Mouse (Mus musculus) left cerebral cortex, adult 11 months (tissue): ENCODE data around the gene Bank1.

Source experiments
- DNase-seq: peaks from one replicate; pipeline ENCODE4 v3.0.0; 2022; ENCODE audit warnings: low spot score

Gene Bank1

DNA sequence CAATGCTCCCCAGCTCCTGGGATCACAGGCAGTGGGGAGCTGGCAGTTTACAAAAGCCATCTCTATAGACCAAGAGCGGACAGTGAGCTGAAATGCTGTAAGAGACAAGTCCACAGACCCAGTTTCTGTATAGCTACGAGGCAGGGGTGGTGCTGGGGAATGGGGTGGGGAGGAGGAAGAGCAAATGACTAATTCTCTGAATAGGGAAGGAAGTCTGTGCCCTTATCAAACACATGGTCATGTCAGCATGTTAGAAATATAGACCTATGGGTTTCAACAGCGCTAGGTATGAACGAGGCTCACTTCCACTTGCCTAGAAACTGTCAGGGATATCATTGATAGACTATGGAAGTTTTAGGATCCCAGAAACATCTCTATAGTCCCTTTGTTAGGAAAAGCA is 73.0 kb downstream of the Bank1 start:
- DNase-seq: no peak

DNA sequence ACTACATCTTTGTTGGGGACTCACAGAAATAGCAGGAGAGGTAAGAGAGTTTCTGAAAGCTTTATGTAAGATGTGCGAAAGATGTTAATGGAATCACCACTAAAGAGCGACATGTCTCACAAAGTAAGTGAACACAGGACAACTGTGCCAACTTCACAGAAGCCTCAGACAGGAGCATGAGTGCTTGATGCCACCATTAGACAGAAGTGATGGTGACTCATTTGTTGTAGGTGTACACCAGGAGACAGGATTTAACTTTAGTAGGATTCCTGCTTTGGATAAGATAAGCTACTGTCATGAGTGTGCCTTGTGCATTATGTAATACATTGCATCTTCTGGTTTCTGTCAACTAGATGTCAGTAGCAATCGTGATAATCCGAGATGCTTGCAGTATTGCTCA is 74.3 kb downstream of the Bank1 start:
- peak; percentile 29 for DNase-seq

DNA sequence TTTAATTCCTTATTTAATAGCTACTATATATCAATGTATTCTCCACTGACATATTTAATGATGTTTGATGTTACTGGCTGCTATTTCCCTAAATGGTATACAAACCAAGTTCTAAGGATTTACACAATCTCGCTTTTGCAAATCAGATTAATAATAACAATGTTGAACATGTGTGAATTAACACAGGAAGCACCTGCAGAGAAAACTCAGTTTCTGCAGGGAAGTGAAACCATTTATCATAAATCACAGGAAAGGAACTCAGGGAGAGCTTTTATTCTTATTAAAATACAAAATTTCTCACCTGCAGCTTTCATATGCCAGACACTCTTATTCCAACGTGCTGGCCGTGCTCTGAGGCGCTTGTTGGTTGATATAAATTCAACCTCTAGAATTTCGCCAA is 78.5 kb downstream of the Bank1 start:
- DNase-seq: no peak

DNA sequence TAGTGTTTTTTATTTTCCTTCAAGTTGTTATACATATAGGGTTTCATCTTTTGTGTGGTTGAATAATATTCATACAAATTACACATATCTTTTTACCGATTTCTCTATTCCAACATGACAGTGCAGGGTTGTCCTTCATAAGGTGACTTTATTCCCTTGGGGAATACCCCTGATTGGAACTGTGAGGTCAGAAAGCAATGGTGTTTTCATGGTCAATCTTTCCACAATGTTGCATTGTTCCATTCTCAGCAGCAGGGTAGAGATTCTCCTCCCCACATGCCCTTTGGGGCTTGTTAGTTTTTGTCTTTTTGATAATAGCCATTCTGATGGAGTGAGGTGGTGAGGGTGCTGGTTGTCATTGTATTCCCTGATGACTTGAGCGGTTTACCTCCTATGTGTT is 80.9 kb downstream of the Bank1 start:
- DNase-seq: no peak

DNA sequence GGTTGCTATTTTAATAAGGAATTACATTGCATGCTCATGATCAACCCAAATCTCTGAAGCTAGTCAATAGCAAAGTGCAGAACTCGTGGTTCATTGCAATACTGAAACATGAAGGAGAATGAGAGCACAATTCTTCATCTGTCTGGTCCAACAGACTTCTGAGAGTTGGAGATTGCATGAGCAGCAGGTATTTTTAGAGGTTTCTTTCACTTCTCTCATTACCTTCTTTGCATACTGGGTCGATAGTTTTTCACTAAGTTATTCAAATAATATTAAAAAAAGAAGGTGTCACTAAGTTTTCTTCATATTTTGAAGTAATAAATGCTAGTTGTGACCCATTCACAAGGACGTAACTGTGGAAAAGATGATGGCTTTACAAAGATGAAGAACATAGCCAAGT is 87.1 kb downstream of the Bank1 start:
- no peak for DNase-seq

DNA sequence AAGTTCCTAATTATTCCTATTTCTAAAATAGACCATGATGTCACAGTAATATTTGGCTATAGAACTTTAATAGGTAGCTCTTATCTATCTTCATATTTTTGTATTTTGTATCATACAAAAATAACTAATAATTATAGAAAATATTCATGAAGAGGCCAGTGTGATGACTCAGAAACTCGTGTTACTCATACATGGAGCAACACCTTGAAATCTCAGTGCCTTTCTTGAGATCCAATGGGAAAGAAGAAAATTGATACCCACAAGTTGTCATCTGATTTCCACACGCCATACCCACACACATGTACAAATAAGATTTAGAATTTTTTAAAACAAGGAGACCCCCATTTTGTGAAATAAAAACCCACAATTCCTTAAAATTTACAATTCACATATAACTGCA is 92.4 kb downstream of the Bank1 start:
- DNase-seq: no peak

DNA sequence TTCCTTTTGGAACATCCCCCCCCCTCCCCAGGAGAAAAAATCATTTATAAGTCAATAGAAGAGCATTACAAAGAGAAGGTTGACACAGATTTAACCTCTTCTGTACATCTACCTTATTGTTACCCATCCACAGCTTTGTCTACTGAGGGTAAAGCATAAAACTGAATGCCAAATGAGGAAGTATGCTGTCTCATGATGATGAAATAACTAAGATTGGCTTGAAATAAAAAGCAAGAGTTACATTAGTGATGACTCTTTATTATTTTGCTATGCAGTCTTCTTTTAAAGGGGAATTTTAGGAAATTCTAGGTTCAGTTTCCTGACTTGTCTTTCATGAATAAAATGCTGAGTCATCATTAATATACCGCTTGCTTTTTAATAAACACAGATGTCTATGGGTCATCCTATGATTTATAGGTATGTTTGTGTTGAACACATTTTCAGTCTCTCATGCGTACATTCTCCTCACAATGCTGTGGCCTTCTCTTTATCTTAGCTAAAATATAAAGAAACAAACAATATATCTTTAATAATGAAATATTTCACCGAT is 95.2 kb downstream of the Bank1 start:
- DNase-seq: no peak

DNA sequence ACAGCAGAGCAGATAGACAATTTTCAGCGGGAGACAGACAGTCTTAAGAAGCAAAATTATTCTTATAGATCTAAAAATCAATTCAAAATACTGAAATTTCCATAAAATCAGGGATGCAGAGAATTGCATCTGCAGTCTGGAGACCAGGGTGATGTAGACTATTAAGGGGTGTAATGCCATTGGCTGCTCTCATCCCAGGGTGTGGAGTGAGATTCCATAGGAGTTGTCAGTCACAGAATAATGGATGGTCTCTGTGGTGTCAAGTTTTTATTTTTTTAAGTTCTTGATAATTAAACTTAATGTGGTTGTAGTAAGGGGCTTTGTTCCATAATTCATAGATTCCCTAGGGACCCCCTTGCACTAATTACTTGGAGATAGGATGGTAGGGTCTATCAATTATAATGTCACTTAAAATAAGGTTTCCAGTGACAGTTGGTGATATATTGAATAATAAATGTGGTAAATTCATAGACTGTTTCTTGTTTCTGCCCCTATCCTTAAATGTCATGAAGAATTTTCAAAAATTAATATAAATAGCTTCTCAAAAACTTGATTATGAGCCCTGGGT is 136.1 kb downstream of the Bank1 start:
- no peak for DNase-seq

DNA sequence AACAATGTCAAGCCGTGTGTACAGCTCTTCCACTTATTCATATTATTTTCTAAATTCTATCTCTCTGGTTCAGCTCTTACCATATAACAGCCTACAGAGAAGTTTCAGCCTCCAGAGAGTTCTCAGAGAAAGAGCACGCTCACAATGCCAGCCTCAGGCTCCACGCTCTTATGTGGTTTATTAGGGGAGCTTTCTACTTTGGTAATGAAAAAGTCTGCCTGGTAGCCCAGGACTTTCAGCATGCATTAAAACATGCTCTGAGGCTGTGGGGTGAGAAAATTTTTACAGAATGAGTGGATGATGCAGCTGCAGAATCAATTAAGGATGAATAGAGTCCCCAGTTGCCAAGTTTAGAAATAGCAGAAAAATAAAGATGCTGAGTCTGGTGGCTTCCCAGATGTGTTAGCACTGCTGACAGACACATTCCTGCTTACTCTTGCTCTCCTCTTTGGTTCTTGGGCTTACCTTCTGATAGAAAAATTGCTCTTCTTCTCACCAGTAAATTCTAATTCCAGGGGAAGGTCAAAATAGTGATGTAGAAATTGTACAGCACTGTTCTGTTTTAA is 139.2 kb downstream of the Bank1 start:
- no peak for DNase-seq

DNA sequence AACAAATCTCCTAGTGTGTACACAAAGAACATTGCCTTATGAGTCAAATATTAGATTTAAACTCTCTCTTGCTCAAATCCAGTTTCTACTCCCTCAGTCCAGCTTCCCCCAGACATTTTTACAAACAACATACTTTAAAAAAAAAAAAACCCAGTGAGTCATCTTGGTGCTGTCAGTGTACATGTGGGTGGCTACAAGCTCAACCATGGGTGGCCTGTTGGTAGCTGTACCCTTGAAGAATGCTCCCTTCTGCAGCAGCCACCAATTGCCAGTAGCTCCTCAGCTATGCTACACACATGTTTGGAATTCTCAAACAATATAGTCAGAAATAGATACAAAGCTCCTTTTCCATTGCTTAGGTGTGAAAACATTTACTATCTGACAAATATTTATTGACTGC is 154.2 kb downstream of the Bank1 start:
- no peak for DNase-seq

DNA sequence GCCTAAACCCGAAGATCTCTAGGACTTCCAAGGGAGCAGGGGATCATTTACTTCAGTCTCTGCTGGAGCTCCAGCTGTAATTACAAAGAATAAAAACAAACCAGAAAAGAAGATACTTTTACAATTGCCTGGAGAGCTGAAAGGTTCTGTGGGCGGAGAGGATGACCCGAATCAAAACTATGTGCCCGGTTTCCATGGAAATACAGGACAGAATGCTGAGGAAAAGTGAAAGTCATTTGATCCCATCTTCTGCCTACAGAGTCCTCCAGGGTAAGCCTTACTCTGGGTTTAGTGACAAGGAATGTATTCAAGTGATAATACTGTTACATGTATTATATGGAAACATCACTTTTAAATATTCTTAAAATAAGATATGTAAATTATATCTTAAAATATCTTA is 157.8 kb downstream of the Bank1 start:
- DNase-seq: no peak

DNA sequence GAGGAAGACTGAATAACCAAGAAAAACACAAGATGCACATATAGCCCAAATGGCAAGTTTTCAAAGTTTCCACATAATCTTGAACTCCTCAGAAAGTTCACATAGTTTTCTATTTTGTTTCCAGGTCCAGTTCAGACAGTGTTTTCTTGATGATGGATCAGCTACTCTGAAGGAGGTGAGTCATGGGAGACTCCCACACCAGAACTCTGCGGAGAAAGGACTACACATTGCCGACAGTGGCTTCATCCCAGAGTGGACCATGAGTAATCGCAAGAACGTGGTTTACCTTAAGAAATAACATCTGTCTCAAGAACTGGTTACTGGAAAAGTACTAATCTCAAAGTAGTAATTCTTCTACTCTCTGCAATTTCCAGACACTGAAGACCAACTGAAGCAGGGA is 159.2 kb downstream of the Bank1 start:
- no peak for DNase-seq

DNA sequence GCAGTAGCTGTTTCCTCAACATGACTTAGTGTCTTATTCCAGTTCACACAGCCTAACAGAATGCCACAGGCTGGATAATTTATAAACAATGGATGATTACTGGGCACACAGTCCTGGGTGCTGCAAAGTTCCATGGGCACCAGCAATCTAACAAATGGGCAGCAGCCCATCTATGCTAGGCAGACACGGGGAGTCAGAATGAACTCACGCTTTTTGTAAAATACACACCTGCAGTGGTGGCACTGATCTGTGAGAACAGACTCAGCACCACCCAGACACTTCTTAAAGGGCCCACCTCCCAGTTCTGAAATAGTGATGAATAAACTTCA is 159.9 kb downstream of the Bank1 start:
- no peak for DNase-seq

DNA sequence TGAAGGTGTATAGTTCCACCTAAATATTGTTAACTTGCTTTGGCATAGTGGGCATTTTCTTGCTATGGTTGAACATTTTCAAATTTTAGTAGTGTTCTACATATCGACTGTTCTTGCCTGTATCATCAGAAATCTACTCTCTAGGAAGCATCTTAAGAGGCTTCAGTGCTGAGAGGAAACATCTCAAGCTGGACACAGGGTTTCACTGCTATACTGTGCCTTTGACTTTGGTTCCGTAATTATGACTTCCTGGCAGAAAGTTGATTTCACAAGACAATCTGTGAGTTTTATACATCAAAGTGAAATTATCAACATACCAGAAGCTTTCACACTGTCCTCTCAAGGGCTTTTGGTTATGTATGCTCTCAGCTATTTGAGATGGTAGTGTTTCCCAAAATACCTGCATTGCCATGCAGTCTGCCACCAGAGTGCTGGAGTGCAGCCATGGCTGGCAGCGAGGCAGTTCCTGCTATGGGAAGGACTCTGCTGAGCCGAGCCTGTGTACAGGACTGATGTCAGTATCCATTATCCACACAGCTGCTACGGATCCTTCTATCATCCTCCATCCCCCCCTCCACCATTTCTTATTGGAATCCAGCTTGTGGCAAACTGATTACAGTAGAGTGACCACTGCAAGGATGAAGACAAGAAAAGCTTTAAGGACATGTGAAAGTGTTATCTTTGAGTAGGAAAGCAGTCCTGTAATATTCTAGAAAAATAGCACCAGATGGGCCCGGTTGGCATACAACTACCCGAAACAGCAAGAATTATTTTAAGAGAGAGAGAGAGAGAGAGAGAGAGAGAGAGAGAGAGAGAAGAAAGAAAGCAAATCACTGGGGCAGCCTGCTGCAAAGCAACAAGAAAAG is 160.5 kb downstream of the Bank1 start:
- peak; percentile 52 for DNase-seq

DNA sequence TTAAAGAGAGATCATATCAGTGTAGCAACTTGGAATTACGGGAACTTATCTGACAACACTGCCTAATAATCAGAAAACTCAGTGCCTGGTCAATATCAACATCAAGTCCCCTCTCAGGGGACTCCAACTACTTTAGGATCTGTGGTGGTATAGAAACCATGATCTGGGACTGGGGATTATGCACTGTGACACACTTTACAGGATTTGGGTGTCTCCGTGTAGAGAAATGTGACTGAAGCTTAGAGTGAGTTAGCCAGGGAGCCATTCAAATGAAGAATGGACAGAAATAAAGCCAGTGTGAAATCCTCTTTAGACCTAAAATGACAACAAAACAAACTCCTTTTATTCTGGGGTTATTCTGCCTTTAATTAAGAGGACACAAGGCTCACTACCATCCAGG is 167.8 kb downstream of the Bank1 start:
- no peak for DNase-seq

DNA sequence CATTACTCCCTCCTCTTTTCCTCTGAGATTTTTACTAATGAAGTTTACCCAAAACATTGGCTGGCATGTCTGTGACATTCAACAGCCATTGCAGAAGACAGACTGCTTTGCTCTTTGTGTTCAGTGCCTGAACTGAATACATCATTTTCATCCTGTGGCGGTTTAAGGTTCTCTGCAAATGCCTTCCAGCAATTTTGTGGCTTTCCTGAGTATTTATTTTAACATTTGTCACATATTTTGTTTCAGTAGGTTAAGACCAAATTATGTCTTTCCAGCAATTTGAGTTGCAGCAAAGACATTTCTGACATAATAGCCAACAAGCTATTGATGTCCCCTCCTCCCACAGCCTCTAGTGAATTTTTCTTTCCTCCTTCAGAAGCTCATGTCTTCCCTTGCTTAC is 170.3 kb downstream of the Bank1 start:
- no peak for DNase-seq

DNA sequence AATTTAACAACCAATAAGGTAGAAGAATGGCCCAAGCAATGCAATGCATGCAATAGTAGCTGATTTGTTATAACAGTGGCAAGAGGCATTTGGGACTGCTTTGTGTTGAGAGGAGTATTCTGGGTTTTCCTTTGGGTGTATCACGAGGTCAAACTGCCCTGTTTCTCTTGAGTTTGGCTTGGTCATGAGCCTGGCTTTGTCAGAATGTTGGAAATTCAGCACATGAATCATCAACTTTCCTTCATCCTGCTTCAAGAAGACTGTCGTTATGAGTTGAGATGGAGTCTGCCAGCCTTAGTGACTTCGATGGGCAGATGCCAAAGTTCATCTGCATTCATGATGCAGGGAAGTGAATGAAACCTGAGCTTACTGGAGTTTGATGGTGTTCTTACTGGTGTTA is 175.0 kb downstream of the Bank1 start:
- no peak for DNase-seq

DNA sequence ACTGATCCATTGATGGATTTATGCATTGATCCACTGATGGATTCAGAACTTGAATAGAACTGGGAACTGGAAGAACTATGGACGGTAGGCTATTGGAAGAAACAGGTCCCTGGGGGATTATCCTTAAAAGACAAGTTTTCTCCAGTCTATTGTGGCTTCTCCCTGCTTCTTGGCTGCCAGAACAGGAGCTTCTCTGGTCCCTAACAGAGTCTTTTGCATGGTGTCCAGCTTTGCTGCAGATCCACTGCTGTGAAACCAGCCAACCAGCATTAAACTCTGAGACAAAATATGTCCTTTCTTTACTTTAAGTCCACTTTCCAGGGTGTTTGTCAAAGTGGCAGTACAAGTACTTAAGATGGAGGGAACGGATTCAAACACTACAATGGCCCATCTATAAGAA is 178.7 kb downstream of the Bank1 start:
- DNase-seq: no peak

DNA sequence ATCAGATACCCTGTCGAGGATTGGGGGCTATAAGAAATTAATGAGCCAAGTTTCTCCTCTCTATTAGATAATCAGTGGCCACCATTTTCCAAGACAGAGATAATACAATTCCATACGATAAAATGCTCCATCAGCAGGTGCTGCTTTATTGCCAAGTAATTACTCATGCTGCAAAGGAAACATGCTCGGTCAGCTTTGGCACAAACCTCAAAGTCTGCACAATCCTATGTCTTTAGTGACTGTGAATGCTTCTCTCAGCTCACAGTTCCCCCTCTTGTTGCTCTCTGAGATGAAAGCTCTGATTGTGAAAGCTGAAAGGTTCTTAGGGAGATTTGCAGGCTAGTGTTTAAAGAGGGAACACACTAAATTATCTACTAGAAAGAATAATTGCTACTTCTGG is 193.9 kb downstream of the Bank1 start:
- DNase-seq: no peak

DNA sequence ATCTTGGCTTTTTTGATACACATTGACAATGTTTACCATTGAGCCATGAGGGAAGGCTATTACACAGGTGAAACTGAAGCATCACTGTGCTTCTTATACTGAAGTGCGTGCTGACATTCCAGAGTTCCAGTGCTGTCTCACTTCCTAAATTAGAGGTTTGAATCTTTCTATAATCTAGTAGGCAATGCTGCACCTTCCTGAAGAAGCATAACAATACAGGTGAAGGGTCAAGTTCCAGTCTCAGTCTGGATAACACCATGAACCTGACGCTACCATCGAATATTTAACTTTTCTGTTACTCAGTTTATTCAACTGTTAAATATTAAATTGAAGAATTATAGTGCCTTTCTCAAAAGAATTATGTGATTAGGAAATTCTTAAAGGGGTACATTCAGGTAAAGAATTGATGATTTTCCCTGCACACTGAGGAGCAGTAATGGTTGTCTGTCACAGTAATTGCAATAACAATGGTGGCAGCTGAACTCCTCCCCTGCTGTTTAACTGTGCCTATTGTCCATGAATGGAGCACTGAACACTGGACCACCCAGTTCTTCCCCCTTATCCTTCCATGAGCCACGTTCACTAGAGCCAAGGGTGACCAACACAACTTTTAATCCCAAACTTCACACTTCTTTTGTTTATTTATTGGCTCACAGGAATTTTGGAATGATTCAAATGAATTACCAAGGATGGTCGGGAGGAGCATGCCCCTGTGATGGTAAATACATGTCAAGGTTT is 210.2 kb downstream of the Bank1 start:
- no peak for DNase-seq

DNA sequence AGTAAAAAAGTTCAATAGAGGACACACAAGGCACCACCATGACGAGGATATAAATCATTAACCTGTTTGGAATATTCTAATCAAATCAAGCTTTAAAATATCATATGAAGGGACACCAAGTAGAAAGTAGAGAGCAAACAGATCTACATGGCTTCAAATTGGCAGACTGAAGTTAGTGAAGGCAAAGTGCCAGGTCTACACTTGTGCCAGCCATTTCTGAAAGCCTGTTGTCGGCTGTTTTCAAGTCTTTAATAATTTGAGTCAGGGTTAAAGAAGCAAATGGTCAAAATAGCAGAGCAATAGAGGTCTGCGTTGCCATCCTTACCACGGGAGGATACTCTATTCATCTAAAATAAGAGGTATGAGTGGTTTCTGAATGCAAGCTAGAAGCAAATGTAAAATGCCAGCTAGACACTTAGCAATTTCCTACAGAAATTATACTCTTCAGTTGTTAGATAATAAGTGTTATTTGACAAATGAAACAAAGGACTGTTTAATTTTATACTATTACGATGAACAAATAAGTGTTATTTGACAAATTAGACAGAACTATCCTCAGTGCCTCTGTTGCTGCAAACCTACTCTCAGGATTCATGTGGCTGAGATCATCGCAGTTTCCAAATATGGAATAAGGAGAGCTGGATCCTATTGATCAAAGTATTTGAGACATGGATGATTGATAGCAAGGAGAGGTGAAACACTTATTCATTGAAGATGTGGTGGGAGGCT is 216.3 kb downstream of the Bank1 start:
- no peak for DNase-seq

DNA sequence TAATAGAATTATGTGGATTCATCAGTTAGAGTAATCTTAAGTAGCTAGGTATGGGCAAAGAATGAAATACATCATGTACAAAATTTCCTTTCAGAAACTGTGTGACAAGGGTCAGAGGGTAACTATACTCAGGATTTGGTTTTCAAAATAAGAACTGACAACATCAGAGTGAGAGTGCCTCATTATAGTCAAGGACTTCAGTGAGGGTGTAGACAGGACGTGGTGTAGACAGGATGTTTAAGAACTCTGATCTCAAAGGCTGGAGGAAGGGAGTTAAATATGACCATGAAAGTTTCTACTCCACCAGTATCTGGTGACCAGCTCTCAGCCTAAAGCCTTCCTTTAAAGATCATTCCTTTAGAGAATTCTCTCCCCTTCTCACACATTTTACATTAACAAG is 219.4 kb downstream of the Bank1 start:
- no peak for DNase-seq
